Mouse (Mus musculus): Measurements from ENCODE around the gene Olfr550.

- TF ChIP-seq EP300 (IDR thresholded peaks at IDR 0.05; ENCODE audit: low read depth) = no peak
- TF ChIP-seq CTCF (IDR thresholded peaks at IDR 0.05; ENCODE audit: low read depth) = no peak
Observed at GRCm38 (mm10) chr7:102540596-102540995, 30.6 kb upstream of the Olfr550 start, which contains the start of gene Olfr548-ps1.

Measured in heart, postnatal 0 days (tissue).